Mouse (Mus musculus) regulatory T cell (primary cell): ENCODE measurements around the gene Gm20854.
"Not testable (repeated sequence)": the region's sequence is repeated elsewhere in the genome, so short reads cannot be mapped to it uniquely, and the experiment has no call there.

Source experiments
- in situ Hi-C: fragments of 300-600 bp; cut with MboI, MseI; formaldehyde crosslinking; loops from one replicate; pipeline ENCODE4 v1.15.1; 2025; ENCODE audit warnings: high pct_unique_total_duplicates

Gene Gm20854

DNA sequence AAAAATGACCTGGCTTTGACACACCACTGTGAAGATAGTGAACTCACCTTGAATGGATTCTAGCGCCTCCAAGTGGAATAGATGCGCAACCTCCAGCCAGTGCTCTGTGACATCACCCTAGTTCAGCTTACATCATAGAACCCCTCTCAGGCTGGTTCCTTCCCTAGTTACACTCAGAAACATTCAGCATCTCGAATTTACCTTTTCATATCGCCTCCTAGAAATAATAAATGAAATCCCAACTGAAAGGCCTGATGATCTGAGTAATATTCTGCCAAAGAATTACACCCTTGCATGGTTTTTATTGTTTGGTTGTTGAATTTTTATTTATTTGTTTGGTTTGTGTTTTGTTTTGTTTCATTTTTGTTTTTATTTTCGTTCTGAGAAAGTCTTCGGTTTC is at the start of gene Gm20854:
Gene Gm20854 (minus strand): TSS at position 101 of the 400 bp plus-strand sequence.
- in situ Hi-C loops, result not testable (repeated sequence)
